Mouse (Mus musculus): ENCODE data around the gene Rilpl1. TPM values are rescaled to one million over a fixed set of nuclear protein-coding genes. Genes with fewer than 3 reads are reported as not detected.

Rilpl1 gene
- total RNA-seq, 2 experiments from 2014 or later, result 174 to 192 TPM

DNA sequence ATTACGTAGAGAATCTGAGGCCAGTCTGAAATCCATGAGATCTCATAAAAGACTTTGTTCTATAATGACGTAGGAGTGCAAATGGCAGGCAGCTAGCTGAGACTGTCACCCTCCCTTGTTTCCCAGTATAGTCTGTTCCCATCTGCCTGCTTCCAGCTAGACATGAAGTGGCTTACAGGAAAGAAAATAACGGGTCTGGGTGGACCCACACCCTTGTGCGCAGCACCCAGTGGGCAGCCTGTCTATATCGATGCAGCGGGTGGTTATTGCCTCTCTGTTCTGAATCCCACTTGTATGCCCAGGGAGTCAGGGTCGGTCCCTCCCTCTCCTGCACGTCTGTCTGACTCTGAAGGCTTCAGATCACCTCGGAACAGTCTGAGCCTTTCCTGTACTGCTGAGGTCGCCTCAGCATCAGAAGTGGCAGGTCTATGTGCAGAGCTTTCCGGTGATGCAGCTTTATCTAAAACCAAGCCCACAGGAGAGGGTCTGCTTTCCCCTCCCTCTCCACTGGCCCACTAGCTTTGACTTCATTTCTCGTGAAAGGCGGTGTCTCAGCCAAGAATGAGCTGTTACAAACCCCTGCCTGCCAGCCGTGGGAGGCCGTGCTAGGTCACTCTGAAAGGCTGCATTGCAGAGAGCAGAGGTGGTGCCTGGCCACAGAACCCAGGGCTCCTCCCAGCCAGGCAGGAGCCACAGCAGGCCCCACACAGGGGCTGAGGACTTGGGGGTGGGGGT is 78.5 kb downstream of the Rilpl1 start:
- peak; percentile 36 to 39 for DNase-seq

GRCm38 (mm10) chr5:124450641-124451340 is 80.4 kb downstream of the Rilpl1 start:
- DNase-seq, result peak in 1 of 2 experiments; percentile 60

GRCm38 (mm10) chr5:124450051-124450450 is 81.1 kb downstream of the Rilpl1 start:
- DNase-seq, result peak in 1 of 2 experiments; percentile 70

- peak; percentile 45 to 52 for DNase-seq
Measured at GRCm38 (mm10) chr5:124449494-124449893, 81.7 kb downstream of the Rilpl1 start.

GRCm38 (mm10) chr5:124446301-124446881 is 84.8 kb downstream of the Rilpl1 start:
- DNase-seq, result peak; percentile 74 to 88

- DNase-seq, result peak; percentile 55 to 70
Measured at GRCm38 (mm10) chr5:124445621-124446293, 85.4 kb downstream of the Rilpl1 start.

DNA sequence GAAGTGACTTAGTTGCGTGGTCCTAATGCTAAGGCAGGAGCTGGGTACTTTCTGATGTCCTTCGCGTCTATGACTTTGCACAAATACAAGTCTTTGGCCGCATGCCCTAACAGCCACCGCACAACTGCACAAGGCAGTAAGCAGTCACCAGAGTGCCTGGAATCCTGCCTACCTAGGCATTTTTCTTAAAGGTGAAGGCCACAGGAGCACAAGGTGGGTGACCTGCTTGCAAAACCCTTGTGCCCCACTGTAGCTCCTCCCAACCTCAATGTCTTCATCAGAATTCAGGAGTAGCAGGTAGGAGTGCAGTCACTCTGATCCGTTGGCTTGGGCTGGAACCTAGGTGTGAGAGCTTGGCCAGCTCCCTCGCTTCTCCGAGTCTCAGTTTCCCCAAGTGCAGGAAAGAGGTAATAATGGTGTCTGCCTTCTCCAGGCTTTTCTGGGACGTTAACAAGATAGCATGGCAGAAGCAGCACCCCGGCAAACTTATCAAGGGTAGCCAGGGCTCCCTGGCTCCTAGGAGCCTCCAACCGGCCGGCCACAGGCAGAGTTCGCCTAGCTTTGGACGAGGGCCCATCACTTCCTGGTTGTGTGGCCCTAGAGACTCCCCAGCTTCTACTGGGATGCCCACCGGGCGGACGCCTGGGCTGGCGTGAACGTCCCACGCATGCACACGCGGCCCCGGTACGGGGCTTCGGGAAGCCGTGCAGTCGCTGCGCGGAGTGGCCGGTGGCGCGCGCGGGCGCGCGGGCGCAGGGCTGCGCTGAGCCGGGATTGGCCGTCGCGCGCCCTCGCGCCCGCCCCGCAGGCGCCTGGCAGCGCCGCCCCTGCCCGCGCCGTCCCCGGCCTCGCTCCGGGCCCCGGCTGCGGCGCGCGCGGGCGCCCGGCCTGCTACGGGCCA is 86.3 kb downstream of the Rilpl1 start:
- DNase-seq, result peak; percentile 82 to 84

- DNase-seq, result no peak
Measured at GRCm38 (mm10) chr5:124444208-124444607, 87.0 kb downstream of the Rilpl1 start.

Other genes with a start within 250 kb of the Rilpl1 start
- 1 to 10 TPM; 3.9 to 5.5 TPM for gene Mphosph9, start 203.4 kb downstream of the Rilpl1 start, total RNA-seq (2021)
- 10 to 100 TPM; 12.4 to 14.4 TPM for gene 2810006K23Rik, start 203.3 kb downstream of the Rilpl1 start, total RNA-seq (2021)
- gene Cdk2ap1, start 168.3 kb downstream of the Rilpl1 start, total RNA-seq (2021), result 100 to 1,000 TPM; 148 to 156 TPM
- gene Sbno1, start 105.4 kb downstream of the Rilpl1 start, total RNA-seq (2021), result 10 to 100 TPM; 61.1 to 66.0 TPM
- gene Kmt5a, start 91.5 kb downstream of the Rilpl1 start, total RNA-seq (2021), result 100 to 1,000 TPM; 205 to 229 TPM
- gene Rilpl2, start 53.0 kb downstream of the Rilpl1 start, total RNA-seq (2021), result 1 to 10 TPM; 6.9 to 7.1 TPM
- gene Snrnp35, start 48.3 kb downstream of the Rilpl1 start, total RNA-seq (2021), result 10 to 100 TPM; 14.0 to 14.2 TPM
- gene Tmed2, start 9.3 kb upstream of the Rilpl1 start, total RNA-seq (2021), result 100 to 1,000 TPM; 173 to 185 TPM
- 1 to 10 TPM; 4.8 to 5.2 TPM for gene Ddx55, start 21.5 kb upstream of the Rilpl1 start, total RNA-seq (2021)
- 10 to 100 TPM; 26.7 to 26.8 TPM for gene Eif2b1, start 47.7 kb upstream of the Rilpl1 start, total RNA-seq (2021)
- gene Gtf2h3, start 47.7 kb upstream of the Rilpl1 start, total RNA-seq (2021), result 10 to 100 TPM; 18.3 to 20.2 TPM
- gene Atp6v0a2, start 97.2 kb upstream of the Rilpl1 start, total RNA-seq (2021), result 10 to 100 TPM; 52.0 to 65.0 TPM
- gene Dnah10, start 193.7 kb upstream of the Rilpl1 start, total RNA-seq (2021), result under 1 TPM; 0.02 to 0.26 TPM

All from heart, adult 18-20 months (tissue).